Mouse (Mus musculus) liver, embryonic 14.5 days (tissue): ENCODE results near the gene Smim13. TPM values are rescaled to one million over a fixed set of nuclear protein-coding genes. Genes with fewer than 3 reads are reported as not detected.

Experiments
- ATAC-seq: fragments of 200-750 bp; cut with Nextera tagmentation; 2 replicates; pipeline ENCODE4 v1.8.0; 2017; ENCODE audit warnings: moderate number of reproducible peaks, mild to moderate bottlenecking, moderate library complexity; ENCODE audit not compliant: insufficient read depth
- DNase-seq, 3 experiments: peaks; one replicate each; pipeline ENCODE4 v3.0.0-alpha.2; 2012 to 2013; ENCODE audit warnings: low read depth in 3 of 3, low spot score in 3 of 3
- H3K27ac ChIP-seq: fragments of 300-500 bp; sonication (generic); 2 replicates; pipeline ENCODE4 v1.5.1; 2014; ENCODE audit warnings: moderate library complexity, mild to moderate bottlenecking, control low read depth, inconsistent platforms
- H3K27me3 ChIP-seq: fragments of 300-500 bp; sonication (generic); 2 replicates; pipeline ENCODE4 v1.6.1; 2014; ENCODE audit warnings: mild to moderate bottlenecking, low read length, moderate library complexity; ENCODE audit not compliant: control insufficient read depth, insufficient read depth
- H3K36me3 ChIP-seq: fragments of 300-500 bp; sonication (generic); replicated peaks from 2 replicates; pipeline ENCODE4 v1.6.1; 2014; ENCODE audit warnings: low read depth; ENCODE audit not compliant: control insufficient read depth, insufficient read depth
- H3K4me1 ChIP-seq, 2 experiments: fragments of 200-500 bp in 1 of 2; fragments of 300-500 bp in 1 of 2; sonication (generic) in 1 of 2; replicated peaks; 2 replicates each; pipeline ENCODE4 v1.6.1; 2012 to 2014; ENCODE audit warnings: antibody characterized with exemption in 1 of 2, inconsistent platforms in 1 of 2, low read length in 1 of 2; ENCODE audit not compliant: control insufficient read depth in 2 of 2, insufficient read depth in 2 of 2
- H3K4me2 ChIP-seq: fragments of 300-500 bp; sonication (generic); 2 replicates; pipeline ENCODE4 v1.6.1; 2014; ENCODE audit warnings: low read depth, mild to moderate bottlenecking, control low read depth, moderate library complexity
- H3K4me3 ChIP-seq, 2 experiments: fragments of 200-500 bp in 1 of 2; fragments of 300-500 bp in 1 of 2; sonication (generic) in 1 of 2; 2 replicates each; pipeline ENCODE4 v1.5.1; 2012 to 2014; ENCODE audit warnings: low read depth in 2 of 2, low read length in 2 of 2, mild to moderate bottlenecking in 2 of 2, control low read depth in 1 of 2, inconsistent platforms in 1 of 2, moderate library complexity in 1 of 2; ENCODE audit not compliant: insufficient read depth in 1 of 2
- H3K9ac ChIP-seq: fragments of 300-500 bp; sonication (generic); replicated peaks from 2 replicates; pipeline ENCODE4 v1.6.1; 2014; ENCODE audit warnings: mild to moderate bottlenecking, control low read depth, moderate library complexity
- H3K9me3 ChIP-seq: fragments of 300-500 bp; sonication (generic); 2 replicates; pipeline ENCODE4 v1.6.1; 2016; ENCODE audit warnings: low read length, mixed read lengths; ENCODE audit not compliant: control insufficient read depth
- CTCF ChIP-seq: IDR thresholded peaks from 2 replicates; pipeline ENCODE4 v1.5.1; 2016; ENCODE audit warnings: antibody characterized with exemption, low read depth, control low read depth
- EP300 ChIP-seq: IDR thresholded peaks from 2 replicates; pipeline ENCODE4 v1.6.1; 2016; ENCODE audit warnings: antibody characterized with exemption, low read depth
- WGBS: fragments of 180-500 bp; shearing (Covaris S2); extraction: QIAGEN DNeasy Blood & Tissue Kit; methylation state at CpG from one replicate; pipeline ENCODE4 v1.1.7; 2014; ENCODE audit not compliant: insufficient replicate concordance; 5-methylcytosine and 5-hydroxymethylcytosine counted together
- polyA plus RNA-seq, 2 experiments: library from polyadenylated mRNA; depleted of rRNA in 1 of 2; stranded (reverse) in 1 of 2; unstranded in 1 of 2; fragments of >200 nt; fragmentation: Nextera tagmentation in 1 of 2; extraction: Ambion mirVana in 1 of 2; gene quantifications; 2 replicates each; pipeline versions ENCODE4 v1.2.1 to v1.2.3; 2012 to 2014

The Smim13 gene
- polyA plus RNA-seq, 2 experiments: 3.1 to 3.8 TPM

GRCm38 (mm10) chr13:41321433-41321832, 71.8 kb downstream of the Smim13 start:
- ATAC-seq (no peak), DNase-seq (no peak)
- H3K9ac ChIP-seq: no peak overlapping the region
- no peaks in the 10 kb centered on the region for H3K9me3 ChIP-seq
- no peak overlapping the region for H3K4me2 ChIP-seq
- no peaks in the 10 kb centered on the region for H3K27me3 ChIP-seq
- 36% methylated on average over 3 of the region's 3 CpGs for WGBS
- no peaks in the 10 kb centered on the region for H3K36me3 ChIP-seq
- TF ChIP-seq CTCF (no peak), EP300 (no peak)
- H3K4me3 ChIP-seq: no peak overlapping the region
- H3K27ac ChIP-seq: no peak overlapping the region
- H3K4me1 ChIP-seq: no peaks in the 10 kb centered on the region

DNA sequence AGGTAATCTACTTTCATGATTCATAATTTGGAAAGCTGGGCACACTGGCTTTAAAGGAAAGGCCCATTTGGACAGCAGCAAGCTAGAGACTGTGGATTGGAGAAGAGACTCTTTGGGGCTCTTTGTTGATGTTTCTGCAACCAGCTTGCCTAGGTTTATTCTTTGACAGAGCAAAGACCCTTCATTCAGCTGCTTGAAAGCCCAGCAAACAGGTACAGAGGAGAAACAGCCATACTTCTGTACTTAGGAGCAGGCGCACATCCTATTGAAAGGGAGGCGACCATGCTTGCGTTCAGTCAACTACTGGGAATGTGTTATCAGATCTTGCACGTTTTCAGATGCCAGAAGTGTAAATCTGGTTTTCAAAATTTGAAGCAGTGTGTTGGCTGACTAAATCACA, 75.0 kb downstream of the Smim13 start:
- Histone ChIP-seq H3K4me3 (no peak overlapping the region), H3K9me3 (no peaks in the 10 kb centered on the region), H3K9ac (no peak overlapping the region), H3K4me2 (no peak overlapping the region), H3K36me3 (no peaks in the 10 kb centered on the region), H3K4me1 (no peaks in the 10 kb centered on the region), H3K27ac (no peak overlapping the region), H3K27me3 (no peaks in the 10 kb centered on the region)
- no peak for TF ChIP-seq CTCF
- TF ChIP-seq EP300: no peak
- WGBS: 60% methylated on average over 4 of the region's 4 CpGs
- no peak for ATAC-seq
- no peak for DNase-seq

- Histone ChIP-seq H3K4me1 (no peaks in the 10 kb centered on the region), H3K4me3 (no peak overlapping the region), H3K4me2 (no peak overlapping the region), H3K36me3 (no peaks in the 10 kb centered on the region), H3K9ac (no peak overlapping the region), H3K27me3 (no peaks in the 10 kb centered on the region), H3K27ac (no peak overlapping the region), H3K9me3 (no peaks in the 10 kb centered on the region)
- TF ChIP-seq CTCF (no peak), EP300 (no peak)
- DNase-seq: no peak
- no peak for ATAC-seq
- WGBS: 70% methylated on average over 4 of the region's 4 CpGs
These were observed 75.7 kb downstream of the Smim13 start for GRCm38 (mm10) chr13:41325346-41325745.

DNA sequence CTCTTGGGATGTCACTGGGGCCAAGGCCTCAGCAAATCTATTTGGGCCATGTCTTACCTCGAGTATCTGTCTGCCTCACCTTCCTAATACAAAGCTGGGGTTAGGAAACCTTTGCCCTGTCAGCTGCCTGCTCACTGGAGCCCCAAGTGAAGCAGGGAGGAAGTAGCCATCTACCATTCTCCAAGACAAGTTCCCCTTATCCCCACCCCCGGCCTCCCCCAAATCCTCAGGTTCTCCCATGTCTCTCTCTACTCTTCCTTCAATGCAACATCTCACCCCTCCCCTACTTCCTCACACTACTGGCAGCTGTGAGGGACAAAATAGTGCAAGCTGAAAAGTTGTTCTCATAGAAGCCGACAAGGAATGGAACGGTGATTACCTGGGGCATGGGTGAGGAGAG, 76.5 kb downstream of the Smim13 start:
- DNase-seq (no peak), ATAC-seq (no peak)
- TF ChIP-seq EP300: no peak
- TF ChIP-seq CTCF: no peak
- Histone ChIP-seq H3K9ac (no peak overlapping the region), H3K4me3 (no peak overlapping the region), H3K4me2 (no peak overlapping the region), H3K9me3 (no peaks in the 10 kb centered on the region), H3K4me1 (no peaks in the 10 kb centered on the region), H3K27ac (no peak overlapping the region), H3K27me3 (no peaks in the 10 kb centered on the region), H3K36me3 (no peaks in the 10 kb centered on the region)
- WGBS: 44% methylated on average over 4 of the region's 4 CpGs

Other genes with a start within 250 kb of the Smim13 start
- gene Pak1ip1, start 248.8 kb upstream of the Smim13 start, polyA plus RNA-seq (2012; rRNA removed): 32.5 and 51.0 TPM in 2 replicates
- gene Pak1ip1, start 248.8 kb upstream of the Smim13 start, polyA plus RNA-seq (2014; fragmentation: Nextera tagmentation; extraction: Ambion mirVana): 60.0 and 65.4 TPM in 2 replicates
- 335 and 364 TPM in 2 replicates for gene Tmem14c, start 233.6 kb upstream of the Smim13 start, polyA plus RNA-seq (2012; rRNA removed)
- 866 and 947 TPM in 2 replicates for gene Tmem14c, start 233.6 kb upstream of the Smim13 start, polyA plus RNA-seq (2014; fragmentation: Nextera tagmentation; extraction: Ambion mirVana)
- gene Mak, start 170.1 kb upstream of the Smim13 start, polyA plus RNA-seq (2012; rRNA removed): 0.03 and 0.09 TPM in 2 replicates
- gene Mak, start 170.1 kb upstream of the Smim13 start, polyA plus RNA-seq (2014; fragmentation: Nextera tagmentation; extraction: Ambion mirVana): 0.11 and 0.27 TPM in 2 replicates
- not detected in 2 replicates for gene Gcm2, start 138.8 kb upstream of the Smim13 start, polyA plus RNA-seq (2012; rRNA removed)
- gene Gcm2, start 138.8 kb upstream of the Smim13 start, polyA plus RNA-seq (2014; fragmentation: Nextera tagmentation; extraction: Ambion mirVana): not detected in 2 replicates
- gene Sycp2l, start 135.5 kb upstream of the Smim13 start, polyA plus RNA-seq (2012; rRNA removed): not detected in 2 replicates
- not detected in 2 replicates for gene Sycp2l, start 135.5 kb upstream of the Smim13 start, polyA plus RNA-seq (2014; fragmentation: Nextera tagmentation; extraction: Ambion mirVana)
- 14.4 and 17.4 TPM in 2 replicates for gene Elovl2, start 29.4 kb upstream of the Smim13 start, polyA plus RNA-seq (2012; rRNA removed)
- 28.1 and 33.4 TPM in 2 replicates for gene Elovl2, start 29.4 kb upstream of the Smim13 start, polyA plus RNA-seq (2014; fragmentation: Nextera tagmentation; extraction: Ambion mirVana)
- not detected in 2 replicates for gene Gm17364, start 24.1 kb downstream of the Smim13 start, polyA plus RNA-seq (2012; rRNA removed)
- not detected in 2 replicates for gene Gm17364, start 24.1 kb downstream of the Smim13 start, polyA plus RNA-seq (2014; fragmentation: Nextera tagmentation; extraction: Ambion mirVana)
- 1.1 and 1.2 TPM in 2 replicates for gene Nedd9, start 237.5 kb downstream of the Smim13 start, polyA plus RNA-seq (2012; rRNA removed)
- 2.7 and 3.2 TPM in 2 replicates for gene Nedd9, start 237.5 kb downstream of the Smim13 start, polyA plus RNA-seq (2014; fragmentation: Nextera tagmentation; extraction: Ambion mirVana)